Mouse (Mus musculus): ENCODE results near the gene Isl2. TPM values are rescaled to one million over a fixed set of nuclear protein-coding genes. Genes with fewer than 3 reads are reported as not detected.

Gene Isl2
- total RNA-seq, 2 experiments from 2014 or later, result not detected

- peak; percentile 45 for ATAC-seq (replicated peaks; ENCODE audit: poor library complexity)
Observed at GRCm38 (mm10) chr9:55546176-55547010, 7.9 kb downstream of the Isl2 start.

- ATAC-seq (replicated peaks; ENCODE audit: poor library complexity), result no peak
Observed at GRCm38 (mm10) chr9:55548871-55549270, 10.4 kb downstream of the Isl2 start.

- no peak; the same call in 1 of the 2 replicates for ATAC-seq (replicated peaks; ENCODE audit: poor library complexity)
Observed at GRCm38 (mm10) chr9:55549302-55549890, 10.9 kb downstream of the Isl2 start.

GRCm38 (mm10) chr9:55554986-55555385 lies 16.5 kb downstream of the Isl2 start:
- ATAC-seq (replicated peaks; ENCODE audit: poor library complexity), result no peak

- no peak for ATAC-seq (replicated peaks; ENCODE audit: poor library complexity)
Observed at GRCm38 (mm10) chr9:55560960-55561359, 22.5 kb downstream of the Isl2 start.

GRCm38 (mm10) chr9:55568466-55569159 lies 30.1 kb downstream of the Isl2 start:
- ATAC-seq (replicated peaks; ENCODE audit: poor library complexity), result no peak

DNA sequence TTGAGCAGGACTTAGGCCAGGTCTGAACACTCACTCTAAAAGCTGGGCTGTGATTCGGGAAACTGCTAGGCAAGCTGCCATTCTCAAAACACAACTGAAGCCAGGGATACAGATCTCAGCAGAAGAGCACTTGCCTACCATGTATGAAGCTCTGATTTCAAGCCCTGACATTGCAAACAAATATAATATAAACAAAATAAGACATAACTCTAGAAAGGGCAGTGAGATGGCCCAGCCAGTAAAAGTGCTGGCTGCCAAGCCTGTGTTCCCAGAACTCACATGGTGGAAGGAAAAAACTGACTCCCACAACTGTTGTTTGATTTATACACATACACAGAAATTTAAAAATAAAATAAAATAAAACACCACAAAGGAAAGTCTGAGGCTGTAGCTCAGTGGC lies 32.6 kb downstream of the Isl2 start:
- ATAC-seq (replicated peaks; ENCODE audit: poor library complexity), result no peak

DNA sequence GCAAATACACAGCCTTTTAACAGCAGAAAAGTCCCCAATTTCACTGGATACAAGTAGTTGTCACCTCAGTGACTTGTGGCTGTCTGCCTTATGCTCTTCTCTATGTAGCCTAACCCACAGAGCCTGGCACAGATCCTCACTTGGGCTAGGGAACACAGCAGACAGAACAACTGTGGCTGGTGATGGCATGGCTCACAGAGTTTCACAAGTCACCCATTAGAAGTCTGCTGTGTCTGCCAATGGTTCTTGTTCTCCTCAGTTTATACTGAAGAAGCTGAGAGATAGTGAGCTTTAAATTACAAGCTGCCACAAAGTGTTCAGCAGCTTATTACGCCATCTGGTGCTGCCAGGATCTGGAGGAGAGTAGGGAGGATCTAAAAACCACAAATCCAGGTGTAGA lies 38.1 kb downstream of the Isl2 start:
- no peak for ATAC-seq (replicated peaks; ENCODE audit: poor library complexity)

- no peak for ATAC-seq (replicated peaks; ENCODE audit: poor library complexity)
Observed at GRCm38 (mm10) chr9:55581414-55581813, 42.9 kb downstream of the Isl2 start.

DNA sequence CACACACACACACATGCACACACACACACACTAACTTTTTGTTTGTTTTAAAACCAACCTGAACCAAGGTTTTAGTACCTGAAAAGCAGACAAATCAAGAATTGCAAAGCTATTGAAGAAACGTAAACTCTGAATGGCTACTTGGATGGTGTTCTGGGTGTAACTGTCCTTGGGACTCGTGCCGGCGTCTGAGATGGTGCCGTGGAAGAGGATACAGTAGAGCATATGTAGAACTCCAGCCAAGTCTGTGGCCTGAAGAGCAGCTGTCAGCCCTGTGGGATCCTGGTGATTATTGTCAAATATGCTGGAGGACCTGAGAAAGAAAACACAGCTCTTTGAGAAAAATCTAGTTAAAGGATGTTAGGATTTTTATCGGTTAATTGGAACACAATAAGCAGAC lies 47.7 kb downstream of the Isl2 start:
- no peak for ATAC-seq (replicated peaks; ENCODE audit: poor library complexity)

Other genes starting within 250 kb of the Isl2 start
- 10.5 and 11.4 TPM in 2 replicates for gene Nrg4, start 211.8 kb upstream of the Isl2 start, total RNA-seq (2015)
- 7.2 and 9.1 TPM in 2 replicates for gene Nrg4, start 211.8 kb upstream of the Isl2 start, total RNA-seq (2017)
- not detected in 2 replicates for gene Tmem266, start 211.8 kb upstream of the Isl2 start, total RNA-seq (2015)
- gene Tmem266, start 211.8 kb upstream of the Isl2 start, total RNA-seq (2017), result not detected in 2 replicates
- 151 and 155 TPM in 2 replicates for gene Etfa, start 26.4 kb upstream of the Isl2 start, total RNA-seq (2015)
- 58.1 and 83.2 TPM in 2 replicates for gene Etfa, start 26.4 kb upstream of the Isl2 start, total RNA-seq (2017)